Mouse (Mus musculus): Measurements from ENCODE around the gene Tspan4. TPM values are rescaled to one million over a fixed set of nuclear protein-coding genes. Genes with fewer than 3 reads are reported as not detected.

Tspan4 gene
- polyA plus RNA-seq (2015; fragmentation: Nextera tagmentation; extraction: Ambion mirVana), result 100 and 107 TPM in 2 replicates

DNA sequence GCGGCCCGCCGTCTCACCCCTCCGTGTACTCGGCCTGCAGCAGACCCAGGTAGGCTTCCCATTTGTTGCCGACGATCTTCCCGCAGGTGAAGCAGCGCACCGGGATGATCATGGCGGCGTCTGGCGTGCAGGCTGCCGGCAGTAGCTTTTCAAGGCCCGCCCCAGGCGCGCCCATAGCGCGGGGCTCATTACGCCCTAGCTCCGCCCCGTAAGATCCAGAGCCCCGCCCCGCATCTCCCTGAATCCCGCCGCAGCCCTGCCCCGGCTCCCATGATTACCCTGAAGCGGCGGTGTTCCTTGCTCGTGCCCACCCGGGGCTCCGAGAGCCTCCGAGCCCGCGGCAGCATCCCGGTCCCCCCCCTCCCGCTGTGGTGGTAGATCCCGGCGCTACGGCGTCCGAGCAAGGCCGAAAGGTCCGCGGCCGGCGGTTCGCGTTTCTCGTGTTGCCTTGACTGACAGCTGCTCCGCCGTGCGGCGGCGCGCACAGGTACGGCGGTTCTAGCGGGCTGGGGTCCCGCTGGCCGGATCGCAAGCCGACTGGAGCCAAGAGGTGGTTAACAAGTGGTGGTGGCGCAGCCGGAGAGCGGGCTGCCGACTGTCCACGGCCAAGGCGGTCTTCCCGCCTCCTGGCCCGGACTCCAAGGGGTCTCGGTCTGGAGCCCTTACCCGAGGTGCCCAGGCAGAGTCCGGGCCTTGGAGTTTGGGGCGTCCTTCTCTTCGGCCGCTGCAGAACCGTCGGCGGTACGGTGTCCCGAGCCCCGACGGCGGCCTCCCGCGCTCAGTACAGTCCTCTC is at the start of gene Tspan4, which contains the start of gene Polr2l:
Gene Tspan4, plus strand, starts transcription at position 230 of the 794 bp plus-strand sequence.
Gene Polr2l, minus strand, starts transcription at position 122 of the 794 bp plus-strand sequence.
- DNase-seq (ENCODE audit: low spot score) (peak; percentile 89), ATAC-seq (peak; percentile 52)
- Histone ChIP-seq H3K9me3 (ENCODE audit: low read length) (no peaks in the 10 kb centered on the region), H3K27ac (ENCODE audit: low read length) (peak within 1 kb of the TSS; percentile 98), H3K36me3 (ENCODE audit: insufficient read depth, low read length) (peaks cover 15% of the 10 kb centered on the region), H3K4me3 (ENCODE audit: low read depth, low read length) (peak within 1 kb of the TSS; percentile 68), H3K4me1 (ENCODE audit: insufficient read depth, low read depth, low read length) (peaks cover 26% of the 10 kb centered on the region), H3K9ac (replicated peaks; ENCODE audit: low read depth) (peak within 1 kb of the TSS; percentile 77), H3K4me2 (replicated peaks; ENCODE audit: low read depth, low read length) (peak within 1 kb of the TSS; percentile 94), H3K27me3 (replicated peaks; ENCODE audit: insufficient read depth, low read length) (no peaks in the 10 kb centered on the region)
- under 1% methylated on average over 81 of the region's 87 CpGs for WGBS
- TF ChIP-seq CTCF (IDR thresholded peaks at IDR 0.05), result 0 out of 2 replicates have a peak, but pooled peaks have one; percentile 6
- no peak for TF ChIP-seq EP300 (IDR thresholded peaks at IDR 0.05)

DNA sequence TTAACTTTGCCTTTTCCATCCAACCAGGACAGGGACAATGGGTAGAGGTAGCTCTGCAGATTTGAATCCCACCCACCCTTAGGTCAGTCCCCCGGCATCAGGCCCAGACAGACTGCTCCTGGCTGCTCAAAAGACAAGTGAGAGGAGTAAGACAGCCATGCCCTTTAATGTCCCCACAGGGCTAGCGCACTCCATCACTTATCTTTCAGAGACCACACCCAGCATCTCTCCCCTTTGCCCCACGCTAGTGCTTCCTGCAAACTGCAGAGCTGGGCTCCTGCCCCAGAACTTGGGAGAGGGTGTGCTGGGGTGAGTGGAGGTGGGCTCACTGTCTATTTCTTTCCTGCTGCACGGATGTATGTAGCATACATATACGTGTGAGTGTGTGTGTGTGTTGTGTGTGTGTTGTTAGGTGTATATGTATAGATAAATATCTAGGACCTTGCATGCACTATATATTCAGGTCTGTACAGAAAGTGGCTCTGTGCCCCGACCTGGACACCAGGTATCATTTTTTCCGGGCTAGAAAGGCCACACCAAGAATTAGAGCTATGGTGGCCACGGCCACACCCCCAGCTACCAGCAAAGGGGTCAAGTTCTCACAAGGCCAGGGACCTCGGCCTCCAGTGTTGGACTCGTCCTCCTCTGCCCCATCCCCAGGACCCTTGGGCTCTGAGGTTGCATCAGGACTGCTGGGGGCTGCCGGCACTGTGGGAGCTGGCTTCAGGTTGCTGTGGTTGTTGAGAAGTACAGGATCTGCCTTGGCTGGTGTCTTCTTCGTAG is 47.9 kb upstream of the Tspan4 start:
- Histone ChIP-seq H3K9me3 (ENCODE audit: low read length) (no peaks in the 10 kb centered on the region), H3K4me3 (ENCODE audit: low read depth, low read length) (no peak overlapping the region), H3K9ac (replicated peaks; ENCODE audit: low read depth) (no peak overlapping the region), H3K4me1 (ENCODE audit: insufficient read depth, low read depth, low read length) (no peaks in the 10 kb centered on the region), H3K27ac (ENCODE audit: low read length) (no peak overlapping the region), H3K36me3 (ENCODE audit: insufficient read depth, low read length) (no peaks in the 10 kb centered on the region; the same call in 1 of the 2 replicates), H3K4me2 (replicated peaks; ENCODE audit: low read depth, low read length) (no peak overlapping the region), H3K27me3 (replicated peaks; ENCODE audit: insufficient read depth, low read length) (no peaks in the 10 kb centered on the region)
- TF ChIP-seq EP300 (IDR thresholded peaks at IDR 0.05), result no peak
- no peak for TF ChIP-seq CTCF (IDR thresholded peaks at IDR 0.05)
- 74% methylated on average over 12 of the region's 12 CpGs for WGBS
- no peak for DNase-seq (ENCODE audit: low spot score)
- ATAC-seq, result no peak

DNA sequence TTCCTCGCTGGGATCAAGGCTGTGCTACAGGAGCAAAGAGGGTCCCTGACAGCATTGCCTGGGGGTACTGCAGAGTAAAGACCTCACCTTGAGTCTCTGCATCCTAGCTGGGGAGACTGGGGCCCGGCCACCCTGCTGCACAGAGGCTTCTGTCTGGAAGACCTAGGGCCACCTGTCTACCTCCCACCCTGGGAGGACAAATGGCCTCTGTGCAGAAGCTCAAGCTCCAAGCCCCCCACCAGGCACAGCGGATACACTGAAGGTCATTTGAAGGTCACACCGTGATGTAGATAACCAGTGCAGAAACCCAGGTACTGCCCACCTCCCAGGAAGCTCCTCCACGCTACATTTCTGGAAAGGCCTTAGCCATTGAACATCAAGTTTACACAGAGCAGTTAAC is 46.3 kb upstream of the Tspan4 start:
- WGBS, result 70% methylated on average over 4 of the region's 5 CpGs
- H3K36me3 ChIP-seq (ENCODE audit: insufficient read depth, low read length), result no peaks in the 10 kb centered on the region; the same call in 1 of the 2 replicates
- H3K27ac ChIP-seq (ENCODE audit: low read length), result no peak overlapping the region
- H3K4me3 ChIP-seq (ENCODE audit: low read depth, low read length), result no peak overlapping the region
- no peaks in the 10 kb centered on the region for H3K4me1 ChIP-seq (ENCODE audit: insufficient read depth, low read depth, low read length)
- no peaks in the 10 kb centered on the region for H3K9me3 ChIP-seq (ENCODE audit: low read length)
- H3K4me2 ChIP-seq (replicated peaks; ENCODE audit: low read depth, low read length), result no peak overlapping the region
- TF ChIP-seq CTCF (IDR thresholded peaks at IDR 0.05) (no peak), EP300 (IDR thresholded peaks at IDR 0.05) (no peak)
- no peak for DNase-seq (ENCODE audit: low spot score)
- ATAC-seq, result no peak
- no peaks in the 10 kb centered on the region for H3K27me3 ChIP-seq (replicated peaks; ENCODE audit: insufficient read depth, low read length)
- no peak overlapping the region for H3K9ac ChIP-seq (replicated peaks; ENCODE audit: low read depth)

DNA sequence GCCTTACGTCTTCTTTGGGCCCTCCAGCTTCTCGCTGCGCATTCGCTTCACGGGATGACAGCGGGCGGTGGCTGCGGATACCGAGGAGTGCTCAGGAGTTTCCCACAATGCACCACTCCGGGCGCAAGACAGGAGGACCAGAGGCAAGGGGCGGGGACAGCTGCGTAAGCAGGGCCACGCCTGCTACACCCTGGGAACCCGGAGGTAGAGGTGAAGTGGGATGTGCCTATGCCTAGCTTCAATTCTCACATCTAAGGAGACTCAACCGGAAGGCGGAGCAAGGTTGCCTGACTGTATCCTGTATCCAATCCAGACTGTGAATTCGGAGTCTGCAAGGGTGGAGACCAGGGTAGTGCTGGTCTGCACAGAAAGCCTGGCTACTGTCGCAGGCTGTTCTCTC is 45.7 kb upstream of the Tspan4 start, which contains the start of gene Cend1:
Gene Cend1, minus strand, starts transcription at position 182 of the 400 bp plus-strand sequence.
- TF ChIP-seq CTCF (IDR thresholded peaks at IDR 0.05) (no peak), EP300 (IDR thresholded peaks at IDR 0.05) (no peak)
- Histone ChIP-seq H3K9ac (replicated peaks; ENCODE audit: low read depth) (no peak within 1 kb of the TSS), H3K27me3 (replicated peaks; ENCODE audit: insufficient read depth, low read length) (no peaks in the 10 kb centered on the region), H3K4me3 (ENCODE audit: low read depth, low read length) (no peak within 1 kb of the TSS), H3K27ac (ENCODE audit: low read length) (no peak within 1 kb of the TSS), H3K4me1 (ENCODE audit: insufficient read depth, low read depth, low read length) (peaks cover 2% of the 10 kb centered on the region), H3K4me2 (replicated peaks; ENCODE audit: low read depth, low read length) (no peak within 1 kb of the TSS), H3K9me3 (ENCODE audit: low read length) (no peaks in the 10 kb centered on the region), H3K36me3 (ENCODE audit: insufficient read depth, low read length) (no peaks in the 10 kb centered on the region; the same call in 1 of the 2 replicates)
- DNase-seq (ENCODE audit: low spot score) (peak; percentile 26), ATAC-seq (peak; percentile 43)
- 6% methylated on average over 19 of the region's 19 CpGs for WGBS

DNA sequence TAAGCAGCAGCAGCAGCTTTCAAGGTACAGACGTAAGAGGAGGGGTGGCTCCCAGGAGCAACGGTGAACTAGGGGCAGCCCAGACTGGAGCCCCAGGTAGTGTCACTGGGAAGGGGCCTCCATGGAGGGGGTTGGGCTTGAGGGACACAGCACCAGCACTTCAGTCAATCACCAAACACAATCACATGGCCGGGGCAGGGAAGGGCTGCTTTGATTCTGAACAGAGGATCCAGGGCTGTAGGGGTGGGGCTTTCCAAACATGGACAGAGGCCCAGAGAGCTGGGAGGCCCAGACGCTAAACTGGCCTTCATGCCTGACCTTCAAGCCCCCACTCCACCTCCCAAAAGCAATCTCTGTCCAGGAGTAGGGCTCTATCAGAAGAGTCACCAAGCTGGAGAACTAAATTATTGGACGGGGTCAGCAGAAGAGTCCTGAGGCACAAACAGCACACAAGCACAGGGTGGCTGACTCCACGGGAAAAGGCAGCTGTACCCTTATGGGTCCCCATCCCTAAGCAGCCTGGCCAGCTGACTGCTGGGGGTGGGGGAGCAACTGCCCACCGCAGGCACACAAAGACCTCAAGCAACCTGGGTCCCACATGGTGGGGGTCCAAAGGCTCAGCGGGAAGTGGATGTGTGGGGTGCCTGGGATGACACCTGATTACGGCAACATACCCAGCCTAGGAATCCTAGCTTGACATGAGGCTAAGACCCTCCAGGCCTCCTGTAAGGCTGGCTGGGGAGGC is 45.0 kb upstream of the Tspan4 start:
- Histone ChIP-seq H3K9ac (replicated peaks; ENCODE audit: low read depth) (no peak overlapping the region), H3K4me1 (ENCODE audit: insufficient read depth, low read depth, low read length) (peaks cover 8% of the 10 kb centered on the region), H3K36me3 (ENCODE audit: insufficient read depth, low read length) (no peaks in the 10 kb centered on the region; the same call in 1 of the 2 replicates), H3K4me2 (replicated peaks; ENCODE audit: low read depth, low read length) (no peak overlapping the region), H3K27me3 (replicated peaks; ENCODE audit: insufficient read depth, low read length) (no peaks in the 10 kb centered on the region), H3K4me3 (ENCODE audit: low read depth, low read length) (no peak overlapping the region), H3K27ac (ENCODE audit: low read length) (no peak overlapping the region), H3K9me3 (ENCODE audit: low read length) (no peaks in the 10 kb centered on the region)
- WGBS, result 60% methylated on average over 9 of the region's 9 CpGs
- no peak for TF ChIP-seq EP300 (IDR thresholded peaks at IDR 0.05)
- TF ChIP-seq CTCF (IDR thresholded peaks at IDR 0.05), result no peak
- DNase-seq (ENCODE audit: low spot score) (no peak), ATAC-seq (no peak)

Measured in lung, postnatal 0 days (tissue).